Mouse (Mus musculus) liver, embryonic 16.5 days (tissue): ENCODE measurements at regions not wholly inside any gene's neighbourhood (a gene's known extent, or its start where the extent isn't known, plus 50 kb on each side); places are given as distances from the start of the nearest gene placed in this dataset.

Source experiments
- ATAC-seq: fragments of 200-750 bp; cut with Nextera tagmentation; 2 replicates; pipeline ENCODE4 v1.8.0; 2017; ENCODE audit warnings: low read depth, mild to moderate bottlenecking, moderate number of reproducible peaks, moderate library complexity
- H3K27ac ChIP-seq: fragments of 300-500 bp; sonication (generic); 2 replicates; pipeline ENCODE4 v1.5.1; 2014; ENCODE audit warnings: mild to moderate bottlenecking, low read length
- H3K27me3 ChIP-seq: fragments of 300-500 bp; sonication (generic); 2 replicates; pipeline ENCODE4 v1.6.1; 2014; ENCODE audit warnings: low read depth, low read length, mixed read lengths; ENCODE audit not compliant: control insufficient read depth, insufficient read depth
- H3K36me3 ChIP-seq: fragments of 300-500 bp; sonication (generic); 2 replicates; pipeline ENCODE4 v1.6.1; 2014; ENCODE audit warnings: mild to moderate bottlenecking; ENCODE audit not compliant: control insufficient read depth, insufficient read depth
- H3K4me1 ChIP-seq: fragments of 300-500 bp; sonication (generic); 2 replicates; pipeline ENCODE4 v1.6.1; 2014; ENCODE audit warnings: low read depth, low read length, mixed read lengths; ENCODE audit not compliant: control insufficient read depth
- H3K4me2 ChIP-seq: fragments of 300-500 bp; sonication (generic); 2 replicates; pipeline ENCODE4 v1.6.1; 2014; ENCODE audit warnings: low read depth, low read length, mixed read lengths
- H3K4me3 ChIP-seq: fragments of 300-500 bp; sonication (generic); 2 replicates; pipeline ENCODE4 v1.5.1; 2014; ENCODE audit warnings: low read depth, mild to moderate bottlenecking, low read length
- H3K9ac ChIP-seq: fragments of 300-500 bp; sonication (generic); 2 replicates; pipeline ENCODE4 v1.6.1; 2014; ENCODE audit warnings: low read depth, low read length
- H3K9me3 ChIP-seq: fragments of 300-500 bp; sonication (generic); replicated peaks from 2 replicates; pipeline ENCODE4 v1.6.1; 2016; ENCODE audit warnings: low read length; ENCODE audit not compliant: control insufficient read depth
- WGBS: fragments of 180-500 bp; shearing (Covaris S2); extraction: QIAGEN DNeasy Blood & Tissue Kit; methylation state at CpG from one replicate; pipeline ENCODE4 v1.1.7; 2014; ENCODE audit not compliant: insufficient replicate concordance; 5-methylcytosine and 5-hydroxymethylcytosine counted together

DNA sequence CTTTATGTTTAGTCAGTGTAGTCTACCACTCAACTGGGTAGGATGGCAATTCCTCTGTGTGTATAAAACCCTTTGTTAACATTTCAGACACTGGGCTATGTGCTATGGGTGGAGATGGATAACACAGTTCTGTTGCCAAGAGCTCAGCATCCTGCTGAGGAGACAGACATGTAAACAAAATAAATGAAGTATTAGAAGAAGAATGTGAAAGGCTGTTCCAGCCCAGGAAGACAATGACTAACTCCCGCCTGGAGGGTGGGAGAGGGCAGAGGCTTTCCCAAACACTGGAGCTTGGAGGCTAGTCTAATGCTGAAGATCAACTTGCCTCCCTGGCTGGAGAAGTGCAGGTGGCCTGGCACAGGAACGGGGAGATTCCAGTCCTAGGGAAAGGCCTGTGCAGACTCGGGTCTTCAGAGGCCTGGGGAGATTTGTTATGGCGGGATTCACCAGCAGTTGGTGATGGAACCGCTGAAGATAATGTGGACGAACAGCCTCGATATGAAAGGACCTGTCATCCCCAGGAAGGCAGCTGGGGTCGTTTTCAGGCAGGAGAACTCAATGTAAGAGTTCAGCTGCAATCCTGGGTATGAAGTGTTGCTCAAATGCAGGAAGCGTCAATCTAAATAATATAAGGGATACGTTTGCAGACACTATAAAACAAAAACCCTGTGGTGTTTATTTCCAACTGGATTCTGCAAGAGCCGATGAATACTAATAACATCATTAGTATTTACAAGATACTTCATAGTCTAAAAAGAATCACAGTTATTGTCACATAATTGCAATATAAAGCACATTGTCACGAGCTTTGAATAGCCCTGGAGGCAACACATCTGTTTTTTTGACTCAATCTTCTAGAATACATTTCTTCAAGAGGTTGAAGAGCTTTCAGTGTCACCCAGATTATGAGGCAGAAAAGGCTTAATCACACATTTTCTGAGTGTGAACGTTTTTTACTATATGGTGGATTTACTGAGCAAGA, 498.8 kb upstream of the Btbd3 start:
- H3K9ac ChIP-seq, result no peak overlapping the region
- H3K4me3 ChIP-seq, result no peak overlapping the region
- no peak overlapping the region for H3K27ac ChIP-seq
- H3K36me3 ChIP-seq, result no peaks in the 10 kb centered on the region
- ATAC-seq, result no peak
- 47% methylated on average over 13 of the region's 13 CpGs for WGBS
- no peaks in the 10 kb centered on the region for H3K4me1 ChIP-seq
- no peaks in the 10 kb centered on the region for H3K9me3 ChIP-seq
- no peak overlapping the region for H3K4me2 ChIP-seq
- no peaks in the 10 kb centered on the region for H3K27me3 ChIP-seq

GRCm38 (mm10) chr2:137756220-137756619, 500.1 kb upstream of the Btbd3 start:
- H3K9ac ChIP-seq, result no peak overlapping the region
- 13% methylated on average over 3 of the region's 3 CpGs for WGBS

DNA sequence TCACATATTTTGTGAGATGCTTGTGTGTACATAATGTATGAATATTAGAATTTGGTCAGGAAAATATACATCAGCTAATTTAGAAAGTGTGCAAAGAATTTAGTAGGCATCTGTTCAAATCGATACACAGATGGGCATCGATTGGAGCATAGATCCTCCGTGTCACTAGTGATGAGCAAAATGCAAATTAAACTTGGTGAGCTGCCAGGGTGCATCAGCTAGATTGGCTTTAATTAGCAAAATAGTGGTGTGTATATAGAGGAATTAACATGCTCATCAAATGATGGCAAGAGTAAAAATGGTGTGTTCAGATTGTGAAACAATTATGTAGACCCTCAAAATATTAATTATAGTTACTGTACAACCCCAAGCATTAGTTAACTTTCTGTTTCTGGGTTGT, 501.9 kb upstream of the Btbd3 start:
- no peak overlapping the region for H3K9ac ChIP-seq
- H3K36me3 ChIP-seq, result no peaks in the 10 kb centered on the region
- ATAC-seq, result no peak
- H3K27me3 ChIP-seq, result no peaks in the 10 kb centered on the region
- 78% methylated on average over 3 of the region's 3 CpGs for WGBS
- H3K4me2 ChIP-seq, result no peak overlapping the region
- H3K9me3 ChIP-seq, result no peaks in the 10 kb centered on the region
- H3K27ac ChIP-seq, result no peak overlapping the region
- H3K4me1 ChIP-seq, result no peaks in the 10 kb centered on the region
- H3K4me3 ChIP-seq, result no peak overlapping the region

More at GRCm38 (mm10) chr2:137756220-137756619, 500.1 kb upstream of the Btbd3 start:
- Histone ChIP-seq H3K27ac (no peak overlapping the region), H3K27me3 (no peaks in the 10 kb centered on the region), H3K4me1 (no peaks in the 10 kb centered on the region), H3K4me3 (no peak overlapping the region), H3K9me3 (no peaks in the 10 kb centered on the region), H3K36me3 (no peaks in the 10 kb centered on the region), H3K4me2 (no peak overlapping the region)
- no peak for ATAC-seq

DNA sequence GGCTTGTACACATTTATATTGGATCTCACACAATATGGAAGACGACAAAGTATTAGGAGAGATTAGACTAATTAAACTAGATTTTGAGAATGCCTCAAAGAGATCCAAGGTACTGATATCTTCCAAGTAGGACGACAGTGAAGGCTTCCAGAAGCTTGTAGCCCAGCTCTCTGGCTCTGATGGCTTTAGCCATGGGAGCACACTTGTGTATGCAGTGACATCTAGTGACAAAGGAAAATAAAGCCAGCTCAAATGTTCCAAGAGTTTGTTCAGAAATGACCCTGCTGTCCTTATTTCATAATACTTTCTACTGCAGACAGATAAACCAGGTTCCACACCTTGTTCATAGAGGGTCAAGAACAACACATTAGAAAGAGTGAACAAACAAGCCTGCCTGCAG, 524.0 kb upstream of the Btbd3 start:
- 7% methylated on average over 2 of the region's 2 CpGs for WGBS

DNA sequence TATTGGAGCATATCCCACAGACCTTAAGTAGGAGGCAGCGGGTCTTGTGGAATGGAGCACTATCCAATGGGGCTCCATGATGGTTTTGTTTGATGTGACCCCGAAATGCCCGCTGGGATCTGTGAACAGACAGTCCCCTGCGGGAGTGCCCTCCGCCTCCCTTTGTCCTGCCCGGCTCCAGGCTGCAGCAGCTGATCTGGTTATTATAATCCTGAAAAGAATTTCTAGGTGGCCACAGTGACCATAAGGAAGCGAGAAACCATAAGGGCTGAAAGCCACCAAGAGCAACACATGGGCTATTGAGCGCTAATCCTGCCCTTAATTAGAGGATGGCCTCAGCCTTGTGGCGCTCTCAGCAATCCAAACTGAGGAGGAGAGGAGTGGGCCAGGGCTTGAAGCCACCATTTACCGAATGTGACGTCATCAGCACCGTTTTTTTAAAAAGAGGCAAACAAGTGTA, 525.9 kb upstream of the Btbd3 start:
- no peak overlapping the region for H3K9ac ChIP-seq
- WGBS, result 68% methylated on average over 12 of the region's 12 CpGs
- ATAC-seq, result no peak
- H3K4me3 ChIP-seq, result no peak overlapping the region
- H3K4me2 ChIP-seq, result no peak overlapping the region
- no peaks in the 10 kb centered on the region for H3K36me3 ChIP-seq
- no peaks in the 10 kb centered on the region for H3K9me3 ChIP-seq
- no peaks in the 10 kb centered on the region for H3K4me1 ChIP-seq
- no peaks in the 10 kb centered on the region for H3K27me3 ChIP-seq
- H3K27ac ChIP-seq, result no peak overlapping the region

More for the DNA sequence above, 524.0 kb upstream of the Btbd3 start:
- H3K9ac ChIP-seq, result no peak overlapping the region
- ATAC-seq, result no peak
- H3K36me3 ChIP-seq, result no peaks in the 10 kb centered on the region
- no peak overlapping the region for H3K4me3 ChIP-seq
- H3K9me3 ChIP-seq, result no peaks in the 10 kb centered on the region
- no peak overlapping the region for H3K4me2 ChIP-seq
- no peaks in the 10 kb centered on the region for H3K4me1 ChIP-seq
- H3K27ac ChIP-seq, result no peak overlapping the region
- no peaks in the 10 kb centered on the region for H3K27me3 ChIP-seq

DNA sequence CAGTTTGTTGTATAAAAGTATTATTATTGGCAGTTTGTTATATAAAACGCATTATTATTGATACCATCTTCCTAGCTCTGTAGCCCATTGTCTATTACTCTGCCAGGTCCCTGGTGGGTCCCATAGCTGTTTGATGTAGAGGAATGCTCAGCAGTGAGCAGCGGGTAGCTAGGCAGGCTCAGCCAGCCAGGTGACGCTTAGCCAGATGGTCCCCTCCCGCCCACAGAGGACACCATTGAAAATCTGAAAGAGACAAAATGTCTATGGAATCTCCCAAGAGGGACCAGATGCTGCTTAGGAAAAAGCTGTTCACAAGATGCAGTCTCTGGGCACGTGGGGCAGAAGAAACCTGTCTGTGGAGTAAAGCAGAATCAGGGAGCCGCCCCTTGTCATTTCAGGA, 526.5 kb upstream of the Btbd3 start:
- no peak overlapping the region for H3K4me3 ChIP-seq
- H3K4me1 ChIP-seq, result no peaks in the 10 kb centered on the region
- 67% methylated on average over 6 of the region's 6 CpGs for WGBS
- no peak for ATAC-seq
- no peak overlapping the region for H3K4me2 ChIP-seq
- no peaks in the 10 kb centered on the region for H3K36me3 ChIP-seq
- H3K27me3 ChIP-seq, result no peaks in the 10 kb centered on the region
- H3K9me3 ChIP-seq, result no peaks in the 10 kb centered on the region
- H3K27ac ChIP-seq, result no peak overlapping the region
- no peak overlapping the region for H3K9ac ChIP-seq

DNA sequence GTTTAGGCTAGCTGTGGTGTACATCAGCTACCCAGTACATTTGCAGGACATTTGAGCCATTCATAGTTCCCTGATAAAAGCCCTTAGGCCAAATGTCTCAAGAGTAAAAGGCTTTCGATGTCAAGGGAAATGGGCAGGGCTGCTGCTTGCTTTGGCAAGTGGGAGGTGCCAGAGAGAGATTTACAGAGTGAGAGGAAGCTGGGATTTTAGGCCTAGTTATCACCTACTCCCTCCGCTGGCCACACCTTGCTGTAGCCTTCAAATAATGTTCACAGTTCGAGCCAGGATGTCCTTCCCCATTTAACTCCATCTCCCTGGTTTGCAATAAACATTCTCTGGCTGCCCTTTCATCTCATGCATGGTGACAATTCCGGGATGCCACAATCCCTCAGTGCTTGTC, 527.2 kb upstream of the Btbd3 start:
- WGBS, result 26% methylated on average over 4 of the region's 4 CpGs
- H3K36me3 ChIP-seq, result no peaks in the 10 kb centered on the region

DNA sequence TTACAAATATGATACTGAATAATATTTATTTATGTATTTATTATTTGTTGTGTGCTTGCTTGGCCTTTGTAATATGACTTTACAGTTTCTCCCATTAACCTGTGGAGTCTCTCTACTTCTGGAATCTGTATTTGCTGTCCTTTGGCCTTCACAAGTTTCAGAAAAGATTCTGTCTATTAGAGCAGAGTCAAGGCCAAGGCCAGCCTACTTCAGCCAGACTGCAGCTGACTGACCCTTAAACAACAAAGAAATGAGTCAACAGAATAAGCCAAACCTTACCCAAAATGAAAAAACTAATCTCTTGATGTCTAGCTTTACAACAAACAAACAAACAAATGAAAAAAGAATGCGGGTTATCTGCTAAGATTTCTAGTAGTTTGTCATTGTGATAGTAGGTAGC, 532.7 kb upstream of the Btbd3 start:
- no peak overlapping the region for H3K4me2 ChIP-seq
- H3K9me3 ChIP-seq, result no peaks in the 10 kb centered on the region
- no peak for ATAC-seq
- no peaks in the 10 kb centered on the region for H3K4me1 ChIP-seq
- H3K27me3 ChIP-seq, result no peaks in the 10 kb centered on the region
- H3K36me3 ChIP-seq, result no peaks in the 10 kb centered on the region
- no peak overlapping the region for H3K4me3 ChIP-seq
- 59% methylated on average over 1 of the region's 1 CpGs for WGBS
- no peak overlapping the region for H3K9ac ChIP-seq
- no peak overlapping the region for H3K27ac ChIP-seq

More for the DNA sequence above, 527.2 kb upstream of the Btbd3 start:
- no peak overlapping the region for H3K27ac ChIP-seq
- no peak overlapping the region for H3K9ac ChIP-seq
- H3K4me1 ChIP-seq, result no peaks in the 10 kb centered on the region
- no peak for ATAC-seq
- H3K4me3 ChIP-seq, result no peak overlapping the region
- no peaks in the 10 kb centered on the region for H3K9me3 ChIP-seq
- H3K4me2 ChIP-seq, result no peak overlapping the region
- no peaks in the 10 kb centered on the region for H3K27me3 ChIP-seq

GRCm38 (mm10) chr2:137721767-137722424, 534.5 kb upstream of the Btbd3 start:
- no peak for ATAC-seq
- Histone ChIP-seq H3K4me3 (no peak overlapping the region), H3K9ac (no peak overlapping the region), H3K36me3 (no peaks in the 10 kb centered on the region), H3K9me3 (no peaks in the 10 kb centered on the region), H3K27ac (no peak overlapping the region), H3K4me1 (no peaks in the 10 kb centered on the region), H3K27me3 (no peaks in the 10 kb centered on the region), H3K4me2 (no peak overlapping the region)
- 50% methylated on average over 7 of the region's 7 CpGs for WGBS
